In genomic region chr6:54876782-54877181, GRCm38 (mm10) we compare ENCODE assay signal across 15 mouse cellular contexts.
DNase-seq lines count a peak whose midpoint lies in the region; ATAC-seq and TF ChIP-seq lines count a peak whose summit lies in the region.
"Had no signal": no experiment of that assay in that cellular context is flagged by ENCODE, and none has a peak within 500 bp of the region (broad histone marks: within the 10 kb centered on the region; RNA-seq: fewer than 3 reads in every experiment).

No protein-coding gene starts in this region.

- 36% methylated on average over 5 of the region's 5 CpGs for WGBS in intestine, embryonic 14.5 days
- 56% methylated on average over 5 of the region's 5 CpGs for WGBS in forebrain, embryonic 11.5 days

- ATAC-seq in intestine, embryonic 14.5 days (replicated peaks; ENCODE audit: low FRiP score, low TSS enrichment, low read depth) = 0 out of 2 replicates have a peak, but pooled peaks have one; percentile 50
- ATAC-seq in forebrain, embryonic 11.5 days (replicated peaks; ENCODE audit: low FRiP score) = no peak
- ATAC-seq: CD4-positive, CD25-positive, alpha-beta regulatory T cell, adult 4 months had no signal

- TF ChIP-seq POLR2A in MEL (IDR thresholded peaks at IDR 0.05; ENCODE audit: control insufficient read depth in 1 of 2, insufficient read depth in 1 of 2, low read depth in 1 of 2, low read length in 2 of 2, poor library complexity in 1 of 2) = no peak

- no peak overlapping the region for H3K4me2 ChIP-seq in intestine, embryonic 14.5 days (ENCODE audit: low read length)
- no peak overlapping the region for H3K4me2 ChIP-seq in forebrain, embryonic 11.5 days (ENCODE audit: low read depth, low read length, severe bottlenecking)
- H3K4me2 ChIP-seq: limb, embryonic 12.5 days; midbrain, embryonic 12.5 days had no signal

- no peaks in the 10 kb centered on the region for H3K27me3 ChIP-seq in MEL (ENCODE audit: control insufficient read depth in 1 of 2, insufficient read depth in 2 of 2, low read length in 2 of 2)
- no peaks in the 10 kb centered on the region for H3K27me3 ChIP-seq in intestine, embryonic 14.5 days (replicated peaks; ENCODE audit: control insufficient read depth, insufficient read depth, low read length)
- H3K27me3 ChIP-seq in forebrain, embryonic 11.5 days (ENCODE audit: control insufficient read depth, insufficient read depth, low read length) = no peaks in the 10 kb centered on the region
- H3K27me3 ChIP-seq: limb, embryonic 12.5 days; midbrain, embryonic 12.5 days had no signal

- DNase-seq in kidney, postnatal 10 days = peak; percentile 37
- no peak for DNase-seq in kidney, adult 18-20 months
- DNase-seq in ES-CJ7 (ENCODE audit: low read depth, low spot score) = peak; percentile 38
- DNase-seq in MEL (ENCODE audit: low read depth, low spot score) = no peak
- DNase-seq in intestine, embryonic 14.5 days (ENCODE audit: low spot score) = no peak
- DNase-seq in forebrain, embryonic 11.5 days (ENCODE audit: low spot score) = no peak
- DNase-seq in Muller cell, postnatal 12 days (ENCODE audit: inconsistent ontology term) = no peak
- DNase-seq: cerebellum, postnatal 36 days; gastrocnemius, postnatal 25 days had no signal

- no peak overlapping the region for H3K9ac ChIP-seq in MEL (ENCODE audit: control insufficient read depth, low read depth, low read length, poor library complexity, severe bottlenecking)
- H3K9ac ChIP-seq in intestine, embryonic 14.5 days (ENCODE audit: low read length) = no peak overlapping the region
- H3K9ac ChIP-seq in forebrain, embryonic 11.5 days (ENCODE audit: low read length) = no peak overlapping the region
- H3K9ac ChIP-seq: limb, embryonic 12.5 days; midbrain, embryonic 12.5 days had no signal

- no peak for TF ChIP-seq CTCF in MEL (IDR thresholded peaks at IDR 0.05 in 2 of 3, conservative IDR thresholded peaks at IDR 0.05 in 1 of 3; ENCODE audit: control insufficient read depth in 1 of 3, insufficient read depth in 1 of 3, low read depth in 2 of 3, low read length in 3 of 3, poor library complexity in 1 of 3, severe bottlenecking in 1 of 3)

- peaks cover 5 to 8% of the 10 kb centered on the region in 2 experiments; a peak in 3 of 4 replicates for H3K4me1 ChIP-seq in MEL (ENCODE audit: control insufficient read depth in 1 of 2, insufficient read depth in 2 of 2, low read length in 2 of 2)
- H3K4me1 ChIP-seq in intestine, embryonic 14.5 days (replicated peaks; ENCODE audit: control insufficient read depth, insufficient read depth, low read length) = 0 out of 2 replicates have a peak, but pooled peaks cover 2% of the 10 kb centered on the region
- no peaks in the 10 kb centered on the region for H3K4me1 ChIP-seq in forebrain, embryonic 11.5 days (replicated peaks; ENCODE audit: control insufficient read depth, insufficient read depth, low read length)
- H3K4me1 ChIP-seq: forebrain, embryonic 10.5 days; limb, embryonic 12.5 days; midbrain, embryonic 12.5 days had no signal

- H3K79me2 ChIP-seq in MEL (ENCODE audit: control insufficient read depth, insufficient read depth, low read length, poor library complexity) = peaks cover 3% of the 10 kb centered on the region; the same call in 1 of the 2 replicates

- no peak overlapping the region for H3K27ac ChIP-seq in MEL (ENCODE audit: control insufficient read depth, low read depth, low read length)
- H3K27ac ChIP-seq in intestine, embryonic 14.5 days (ENCODE audit: low read depth) = no peak overlapping the region
- no peak overlapping the region for H3K27ac ChIP-seq in forebrain, embryonic 11.5 days (ENCODE audit: low read depth, low read length)
- H3K27ac ChIP-seq: forebrain, embryonic 10.5 days; layer of hippocampus, adult 2 months; limb, embryonic 12.5 days; midbrain, embryonic 12.5 days had no signal

- H3K4me3 ChIP-seq in MEL (ENCODE audit: control insufficient read depth in 1 of 2, insufficient read depth in 1 of 2, low read depth in 2 of 2, low read length in 2 of 2) = no peak overlapping the region
- no peak overlapping the region for H3K4me3 ChIP-seq in intestine, embryonic 14.5 days (ENCODE audit: low read depth, low read length)
- H3K4me3 ChIP-seq in forebrain, embryonic 11.5 days (ENCODE audit: low read depth, low read length) = no peak overlapping the region
- H3K4me3 ChIP-seq: forebrain, embryonic 10.5 days; layer of hippocampus, adult 2 months; limb, embryonic 12.5 days; midbrain, embryonic 12.5 days; myocyte had no signal

- H3K36me3 ChIP-seq in MEL (ENCODE audit: control insufficient read depth in 1 of 2, insufficient read depth in 2 of 2, low read length in 2 of 2) = peaks cover 2 to 20% of the 10 kb centered on the region in 2 experiments; a peak in 3 of 4 replicates
- 0 out of 2 replicates have a peak, but pooled peaks cover 4% of the 10 kb centered on the region for H3K36me3 ChIP-seq in intestine, embryonic 14.5 days (ENCODE audit: control insufficient read depth, insufficient read depth, low read length)
- no peaks in the 10 kb centered on the region for H3K36me3 ChIP-seq in forebrain, embryonic 11.5 days (ENCODE audit: control insufficient read depth, insufficient read depth, low read length)

- H3K9me3 ChIP-seq in MEL (replicated peaks; ENCODE audit: insufficient read depth, low read length) = no peaks in the 10 kb centered on the region
- no peaks in the 10 kb centered on the region for H3K9me3 ChIP-seq in intestine, embryonic 14.5 days (ENCODE audit: control insufficient read depth, low read length)
- no peaks in the 10 kb centered on the region for H3K9me3 ChIP-seq in forebrain, embryonic 11.5 days (ENCODE audit: control insufficient read depth, low read length)
- H3K9me3 ChIP-seq: forebrain, embryonic 10.5 days; limb, embryonic 12.5 days; midbrain, embryonic 12.5 days had no signal

- no peak for TF ChIP-seq RAD21 in MEL (IDR thresholded peaks at IDR 0.05; ENCODE audit: low read depth, low read length)

- no peak for TF ChIP-seq EP300 in MEL (IDR thresholded peaks at IDR 0.05; ENCODE audit: low read depth in 1 of 2, low read length in 2 of 2)

TF ChIP-seq in MEL, 35 proteins besides CTCF, POLR2A, EP300 and RAD21:
- TF ChIP-seq USF1 (IDR thresholded peaks at IDR 0.05; ENCODE audit: low read depth, low read length) = 0 out of 2 replicates have a peak, but pooled peaks have one; percentile 7
- TF ChIP-seq MYC (IDR thresholded peaks at IDR 0.05; ENCODE audit: low read depth, low read length) = no peak
- TF ChIP-seq MAX (IDR thresholded peaks at IDR 0.05; ENCODE audit: low read length) = peak; percentile 44; the same call in 1 of the 2 replicates

Comparison
In these comparisons a context has a peak if more than half of its experiments do, and no peak if none do; other contexts are left out.
1. DNase-seq: peak in kidney, postnatal 10 days (single experiment) and ES-CJ7 (single experiment); none in kidney, adult 18-20 months (single experiment), MEL (single experiment), intestine, embryonic 14.5 days (single experiment), forebrain, embryonic 11.5 days (single experiment) and Muller cell, postnatal 12 days (single experiment).